Mouse (Mus musculus): ENCODE measurements around the gene Myo1d. TPM values are rescaled to one million over a fixed set of nuclear protein-coding genes. Genes with fewer than 3 reads are reported as not detected.

Gene Myo1d
- polyA plus RNA-seq, 1 experiment from 2014 or later, result 14.4 TPM

DNA sequence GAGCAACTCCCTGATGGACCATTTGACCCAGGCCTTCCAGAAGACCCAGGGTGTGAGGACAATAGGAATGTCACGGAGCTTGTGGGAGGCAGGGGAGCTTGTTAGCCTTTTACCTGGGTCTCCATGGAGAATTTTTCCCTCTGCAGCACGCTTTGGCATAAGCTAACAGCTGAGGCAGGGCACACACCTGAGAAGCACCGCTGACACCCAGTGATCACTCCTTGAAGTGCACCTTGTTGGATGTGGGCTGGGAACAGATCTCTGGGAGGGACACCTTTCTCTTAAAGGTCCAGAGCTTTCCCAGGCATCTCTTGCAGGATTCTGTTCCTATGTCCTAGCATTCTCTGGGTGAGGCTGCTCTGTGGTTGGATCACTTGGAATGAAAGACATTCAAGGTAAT is 20.2 kb upstream of the Myo1d start:
- no peak overlapping the region for H3K27ac ChIP-seq
- no peak overlapping the region for H3K4me2 ChIP-seq
- ATAC-seq (replicated peaks; ENCODE audit: low FRiP score), result no peak
- no peaks in the 10 kb centered on the region for H3K9me3 ChIP-seq (replicated peaks)
- no peak overlapping the region for H3K4me3 ChIP-seq (replicated peaks)
- peaks cover 8% of the 10 kb centered on the region; the same call in 1 of the 2 replicates for H3K4me1 ChIP-seq
- H3K9ac ChIP-seq, result no peak overlapping the region
- no peaks in the 10 kb centered on the region for H3K27me3 ChIP-seq
- H3K36me3 ChIP-seq, result no peaks in the 10 kb centered on the region
- 44% methylated on average over 3 of the region's 3 CpGs for WGBS

DNA sequence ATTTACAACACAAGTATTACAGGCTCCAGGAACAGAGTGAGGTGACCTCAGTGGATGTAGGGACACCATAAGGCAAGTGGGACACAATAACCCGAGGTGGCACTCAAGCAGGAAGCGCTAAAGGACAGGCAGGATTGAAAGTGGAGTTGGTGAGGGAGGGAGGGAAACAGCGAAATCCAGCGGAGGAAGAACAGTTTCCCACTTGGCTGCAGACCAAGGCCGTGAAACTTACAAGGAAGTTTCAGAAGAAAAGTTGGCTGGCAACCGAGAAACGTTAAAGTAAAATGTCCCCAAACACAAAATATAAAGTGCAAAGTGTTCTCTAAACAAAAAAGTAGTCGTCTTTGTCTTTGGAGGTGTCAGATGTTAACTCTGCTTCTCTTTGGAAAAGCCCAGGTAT is 15.6 kb upstream of the Myo1d start:
- Histone ChIP-seq H3K36me3 (no peaks in the 10 kb centered on the region), H3K4me2 (no peak overlapping the region), H3K4me1 (0 out of 2 replicates have a peak, but pooled peaks cover 2% of the 10 kb centered on the region), H3K4me3 (replicated peaks) (no peak overlapping the region), H3K9ac (no peak overlapping the region), H3K27ac (no peak overlapping the region), H3K27me3 (no peaks in the 10 kb centered on the region), H3K9me3 (replicated peaks) (no peaks in the 10 kb centered on the region)
- ATAC-seq (replicated peaks; ENCODE audit: low FRiP score), result no peak
- WGBS, result 51% methylated on average over 8 of the region's 8 CpGs

DNA sequence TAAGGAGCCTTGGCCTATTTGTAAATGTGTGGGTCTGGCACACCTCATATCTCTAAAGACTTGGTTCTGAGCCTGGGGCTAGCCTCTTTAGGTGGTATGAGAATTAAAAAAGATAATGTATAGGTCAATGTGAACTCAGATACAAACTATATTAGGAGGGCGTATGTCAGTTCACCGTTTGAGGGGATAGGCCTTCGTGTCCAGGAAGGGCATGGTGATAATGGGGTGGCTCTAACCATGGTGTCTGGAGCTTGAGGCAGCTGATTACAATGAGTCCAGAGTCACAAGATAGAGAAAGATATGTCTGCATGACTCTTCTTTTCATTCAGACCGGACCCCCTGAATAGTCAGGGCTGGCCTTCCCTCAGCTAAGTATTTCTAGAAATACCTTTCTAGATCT is 14.5 kb upstream of the Myo1d start:
- ATAC-seq (replicated peaks; ENCODE audit: low FRiP score), result no peak
- H3K9me3 ChIP-seq (replicated peaks), result no peaks in the 10 kb centered on the region
- no peaks in the 10 kb centered on the region for H3K27me3 ChIP-seq
- H3K4me1 ChIP-seq, result 0 out of 2 replicates have a peak, but pooled peaks cover 2% of the 10 kb centered on the region
- H3K9ac ChIP-seq, result no peak overlapping the region
- H3K27ac ChIP-seq, result no peak overlapping the region
- no peak overlapping the region for H3K4me2 ChIP-seq
- no peaks in the 10 kb centered on the region for H3K36me3 ChIP-seq
- no peak overlapping the region for H3K4me3 ChIP-seq (replicated peaks)
- 87% methylated on average over 4 of the region's 4 CpGs for WGBS

- Histone ChIP-seq H3K27me3 (no peaks in the 10 kb centered on the region), H3K36me3 (no peaks in the 10 kb centered on the region), H3K4me2 (no peak overlapping the region), H3K9me3 (replicated peaks) (no peaks in the 10 kb centered on the region), H3K4me1 (0 out of 2 replicates have a peak, but pooled peaks cover 2% of the 10 kb centered on the region), H3K9ac (no peak overlapping the region), H3K4me3 (replicated peaks) (no peak overlapping the region), H3K27ac (no peak overlapping the region)
- ATAC-seq (replicated peaks; ENCODE audit: low FRiP score), result no peak
- 92% methylated on average over 4 of the region's 4 CpGs for WGBS
These were observed 13.6 kb upstream of the Myo1d start for GRCm38 (mm10) chr11:80793386-80793785.

DNA sequence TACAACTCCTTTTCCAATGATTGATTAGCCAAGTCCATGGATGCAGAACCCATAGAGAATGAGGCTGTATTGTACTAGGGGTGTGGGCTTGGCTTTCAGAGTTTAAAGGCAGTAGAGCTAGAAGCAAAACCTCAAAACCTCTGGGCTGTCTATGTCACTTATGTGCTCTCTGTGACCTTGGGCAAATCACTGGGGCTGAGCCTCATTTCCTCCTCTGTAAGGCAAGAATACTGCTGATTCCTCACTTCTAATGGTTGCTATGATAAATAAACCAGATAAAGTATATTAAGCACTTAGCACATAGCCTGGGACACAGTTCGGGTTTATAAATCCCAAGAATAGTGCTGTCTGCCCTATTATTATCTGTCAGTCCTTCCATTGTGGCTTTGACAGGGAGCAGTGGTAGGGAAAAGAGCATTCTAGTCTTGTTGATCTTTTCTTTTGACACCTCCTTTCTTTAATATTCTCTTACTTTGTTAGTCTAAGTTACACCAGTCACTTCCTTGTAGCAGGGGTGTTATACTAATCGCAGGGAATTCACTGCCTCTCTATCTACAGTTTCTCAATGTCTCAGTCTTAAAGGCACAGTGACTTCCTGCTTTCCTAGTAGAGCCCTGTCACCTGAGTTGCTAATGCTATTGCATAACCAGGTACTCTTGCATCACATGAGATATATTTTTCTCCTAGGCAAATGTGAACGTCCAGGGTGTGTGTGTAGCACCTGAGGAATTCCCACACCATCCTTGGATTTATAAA is 12.0 kb upstream of the Myo1d start:
- 58% methylated on average over 3 of the region's 3 CpGs for WGBS
- H3K4me1 ChIP-seq, result 0 out of 2 replicates have a peak, but pooled peaks cover 2% of the 10 kb centered on the region
- no peaks in the 10 kb centered on the region for H3K36me3 ChIP-seq
- no peak overlapping the region for H3K27ac ChIP-seq
- H3K9ac ChIP-seq, result no peak overlapping the region
- H3K27me3 ChIP-seq, result no peaks in the 10 kb centered on the region
- no peaks in the 10 kb centered on the region for H3K9me3 ChIP-seq (replicated peaks)
- H3K4me3 ChIP-seq (replicated peaks), result no peak overlapping the region
- no peak overlapping the region for H3K4me2 ChIP-seq
- ATAC-seq (replicated peaks; ENCODE audit: low FRiP score), result no peak

DNA sequence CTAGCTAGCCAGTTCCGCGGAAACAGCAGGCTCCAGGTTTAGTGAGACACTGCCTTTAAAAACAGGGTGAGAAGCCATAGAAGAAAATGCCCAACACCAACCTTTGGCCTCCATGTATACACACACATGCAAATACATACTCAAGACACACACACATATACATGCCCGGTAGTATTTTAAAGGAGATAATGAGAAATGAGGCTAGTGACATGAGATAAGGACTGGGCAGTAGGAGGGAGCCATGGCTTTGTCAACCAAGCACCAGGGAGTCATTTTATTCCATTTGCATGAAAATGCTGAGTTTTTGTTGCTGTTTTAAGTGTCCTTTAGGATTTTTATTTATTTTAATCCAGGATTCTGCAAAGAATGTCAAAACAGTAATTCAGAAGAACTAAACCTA is 10.6 kb upstream of the Myo1d start:
- Histone ChIP-seq H3K27ac (no peak overlapping the region), H3K27me3 (no peaks in the 10 kb centered on the region), H3K36me3 (no peaks in the 10 kb centered on the region), H3K4me2 (no peak overlapping the region), H3K4me3 (replicated peaks) (no peak overlapping the region), H3K9ac (no peak overlapping the region), H3K9me3 (replicated peaks) (no peaks in the 10 kb centered on the region), H3K4me1 (0 out of 2 replicates have a peak, but pooled peaks cover 2% of the 10 kb centered on the region)
- WGBS, result 74% methylated on average over 3 of the region's 3 CpGs
- ATAC-seq (replicated peaks; ENCODE audit: low FRiP score), result no peak

DNA sequence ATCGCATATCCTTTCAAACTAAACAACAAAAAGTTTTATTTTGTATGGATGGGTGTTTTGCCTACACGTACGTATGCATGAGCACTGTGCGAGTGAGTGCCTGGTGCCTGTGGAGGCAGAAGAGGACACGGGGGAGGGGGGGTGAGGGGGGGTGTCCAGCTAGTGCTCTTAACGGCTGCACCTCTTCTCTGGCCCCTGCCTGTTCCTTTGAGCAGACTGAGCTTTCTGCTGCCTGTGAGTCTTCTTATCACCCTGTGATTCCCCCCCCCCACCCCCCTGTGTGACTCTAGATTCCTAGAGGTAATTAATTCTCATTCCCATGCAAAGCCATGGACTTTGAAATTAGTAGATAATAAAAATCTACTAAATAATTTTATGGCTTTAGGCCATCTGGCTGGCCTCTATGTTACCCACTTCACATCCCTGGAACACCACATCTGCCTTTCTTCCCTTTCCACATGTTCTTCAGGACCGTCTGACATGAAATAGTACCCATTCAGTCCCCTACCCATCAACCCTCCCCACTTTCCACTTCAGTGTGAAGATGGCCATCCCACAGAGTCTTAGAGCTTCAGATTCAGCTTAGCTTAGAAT is 9.9 kb upstream of the Myo1d start:
- Histone ChIP-seq H3K9me3 (replicated peaks) (no peaks in the 10 kb centered on the region), H3K4me2 (no peak overlapping the region), H3K27ac (no peak overlapping the region), H3K36me3 (no peaks in the 10 kb centered on the region), H3K9ac (no peak overlapping the region), H3K4me3 (replicated peaks) (no peak overlapping the region), H3K4me1 (no peaks in the 10 kb centered on the region), H3K27me3 (no peaks in the 10 kb centered on the region)
- WGBS, result 50% methylated on average over 7 of the region's 7 CpGs
- no peak for ATAC-seq (replicated peaks; ENCODE audit: low FRiP score)

DNA sequence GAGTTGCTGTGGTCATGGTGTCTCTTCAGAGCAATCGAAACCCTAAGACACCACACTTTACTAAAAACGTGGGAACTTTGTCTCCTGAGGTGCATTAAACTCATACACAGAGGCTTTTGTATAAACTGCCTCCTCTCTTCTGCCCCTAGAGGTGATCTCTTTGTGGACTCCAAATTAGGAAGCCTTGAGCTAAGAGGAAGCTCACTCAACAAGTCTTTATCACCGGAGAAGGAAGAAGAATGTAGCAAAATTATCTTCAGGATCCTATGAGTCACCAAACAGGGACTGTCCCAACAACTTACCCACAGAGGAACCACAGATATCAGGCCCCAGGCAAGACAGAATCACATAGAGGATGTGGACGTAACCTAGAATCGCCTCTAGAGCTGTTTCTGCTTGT is 5.8 kb upstream of the Myo1d start:
- no peaks in the 10 kb centered on the region for H3K27me3 ChIP-seq
- H3K9ac ChIP-seq, result no peak overlapping the region
- no peak overlapping the region for H3K27ac ChIP-seq
- H3K4me1 ChIP-seq, result peaks cover 3% of the 10 kb centered on the region; the same call in 1 of the 2 replicates
- H3K4me3 ChIP-seq (replicated peaks), result no peak overlapping the region
- H3K4me2 ChIP-seq, result no peak overlapping the region
- 86% methylated on average over 5 of the region's 5 CpGs for WGBS
- no peak for ATAC-seq (replicated peaks; ENCODE audit: low FRiP score)
- H3K9me3 ChIP-seq (replicated peaks), result no peaks in the 10 kb centered on the region
- no peaks in the 10 kb centered on the region for H3K36me3 ChIP-seq

DNA sequence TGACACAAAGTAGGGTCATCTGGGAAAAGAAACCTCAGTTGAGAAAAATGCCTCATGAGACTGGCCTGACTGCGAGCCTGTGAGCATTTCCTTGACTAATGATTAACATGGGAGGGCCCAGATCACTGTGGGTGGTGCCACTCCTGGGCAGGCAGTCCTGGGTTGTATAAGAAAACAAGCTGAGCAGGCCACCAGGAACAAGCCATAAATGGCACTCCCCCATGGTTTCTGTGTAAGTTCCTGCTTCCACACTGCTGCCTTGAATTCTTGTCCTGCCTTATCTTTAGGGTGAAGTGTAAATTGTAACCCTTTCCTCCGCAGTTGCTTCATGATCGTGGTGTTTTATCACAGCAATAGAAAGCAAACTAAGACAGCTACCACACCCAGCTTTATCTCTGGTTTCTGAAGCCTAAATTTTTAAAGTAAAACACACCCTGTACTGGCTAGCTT is 4.5 kb upstream of the Myo1d start:
- H3K27me3 ChIP-seq, result no peaks in the 10 kb centered on the region
- H3K4me1 ChIP-seq, result peaks cover 10% of the 10 kb centered on the region
- H3K4me2 ChIP-seq, result no peak overlapping the region
- no peak overlapping the region for H3K4me3 ChIP-seq (replicated peaks)
- H3K9me3 ChIP-seq (replicated peaks), result no peaks in the 10 kb centered on the region
- ATAC-seq (replicated peaks; ENCODE audit: low FRiP score), result peak; percentile 61
- 20% methylated on average over 3 of the region's 3 CpGs for whole genome bisulfite sequencing
- H3K36me3 ChIP-seq, result no peaks in the 10 kb centered on the region
- H3K27ac ChIP-seq, result peak overlapping the region; percentile 83
- no peak overlapping the region for H3K9ac ChIP-seq

- Histone ChIP-seq H3K4me1 (peaks cover 16% of the 10 kb centered on the region), H3K27ac (peak overlapping the region; percentile 83; the same call in 1 of the 2 replicates), H3K27me3 (no peaks in the 10 kb centered on the region), H3K4me2 (no peak overlapping the region), H3K36me3 (no peaks in the 10 kb centered on the region), H3K4me3 (replicated peaks) (no peak overlapping the region), H3K9me3 (replicated peaks) (no peaks in the 10 kb centered on the region), H3K9ac (no peak overlapping the region)
- 68% methylated on average over 7 of the region's 7 CpGs for WGBS
- ATAC-seq (replicated peaks; ENCODE audit: low FRiP score), result no peak
These were observed 3.6 kb upstream of the Myo1d start for GRCm38 (mm10) chr11:80783460-80783859.

GRCm38 (mm10) chr11:80781535-80781934 is 1.7 kb upstream of the Myo1d start:
- Histone ChIP-seq H3K27ac (no peak overlapping the region), H3K4me1 (peaks cover 21% of the 10 kb centered on the region), H3K27me3 (no peaks in the 10 kb centered on the region), H3K9me3 (replicated peaks) (no peaks in the 10 kb centered on the region), H3K4me2 (no peak overlapping the region), H3K4me3 (replicated peaks) (no peak overlapping the region), H3K36me3 (no peaks in the 10 kb centered on the region), H3K9ac (no peak overlapping the region)
- WGBS, result 83% methylated on average over 2 of the region's 2 CpGs
- no peak for ATAC-seq (replicated peaks; ENCODE audit: low FRiP score)

- Histone ChIP-seq H3K36me3 (no peaks in the 10 kb centered on the region), H3K27ac (peak overlapping the region; percentile 88), H3K9me3 (replicated peaks) (no peaks in the 10 kb centered on the region), H3K4me1 (peaks cover 19% of the 10 kb centered on the region), H3K4me2 (peak overlapping the region; percentile 88), H3K27me3 (no peaks in the 10 kb centered on the region), H3K4me3 (replicated peaks) (peak overlapping the region; percentile 82), H3K9ac (peak overlapping the region; percentile 66)
- no peak; the same call in 1 of the 2 replicates for ATAC-seq (replicated peaks; ENCODE audit: low FRiP score)
- 2% methylated on average over 18 of the region's 18 CpGs for WGBS
These were observed 804 bp downstream of the Myo1d start for GRCm38 (mm10) chr11:80778916-80779526.
